Mouse (Mus musculus): Measurements from ENCODE around the gene I0C0044D17Rik. TPM values are rescaled to one million over a fixed set of nuclear protein-coding genes. Genes with fewer than 3 reads are reported as not detected.

The I0C0044D17Rik gene
- total and polyA plus RNA-seq, 2 experiments from 2014 or later, result not detected

DNA sequence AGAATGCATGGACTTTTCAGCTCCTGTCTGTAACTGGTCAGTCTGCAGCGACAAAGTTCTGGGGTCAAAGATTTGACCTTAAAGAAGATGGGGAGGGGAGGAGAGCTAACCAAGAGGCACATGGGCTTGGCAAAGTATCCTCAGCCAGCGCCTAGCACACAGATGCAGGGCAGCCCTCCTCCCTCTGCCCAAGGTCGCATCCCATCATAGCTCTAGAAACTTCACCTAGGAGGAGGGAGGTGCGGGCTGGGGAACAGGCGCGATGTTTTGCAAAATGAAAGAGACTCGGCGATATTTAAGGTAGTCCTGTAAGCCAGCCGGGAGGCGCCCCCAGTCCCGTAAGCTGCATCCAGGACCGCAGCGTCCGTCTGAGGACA is 6.8 kb downstream of the I0C0044D17Rik start:
- Histone ChIP-seq H3K4me2 (ENCODE audit: low read depth, low read length) (peak overlapping the region; percentile 96), H3K9ac (replicated peaks; ENCODE audit: low read depth, low read length) (peak overlapping the region; percentile 52; the same call in 1 of the 2 replicates), H3K9me3 (replicated peaks; ENCODE audit: control insufficient read depth, low read length) (no peaks in the 10 kb centered on the region), H3K27me3 (ENCODE audit: control insufficient read depth, insufficient read depth, low read length) (peaks cover 36% of the 10 kb centered on the region; the same call in 1 of the 2 replicates), H3K36me3 (replicated peaks; ENCODE audit: control insufficient read depth, insufficient read depth, low read length) (no peaks in the 10 kb centered on the region), H3K4me1 (ENCODE audit: control insufficient read depth, insufficient read depth) (0 out of 2 replicates have a peak, but pooled peaks cover 5% of the 10 kb centered on the region), H3K4me3 (ENCODE audit: low read depth, low read length) (peak overlapping the region; percentile 65), H3K27ac (ENCODE audit: low read depth) (no peak overlapping the region)
- TF ChIP-seq CTCF (IDR thresholded peaks at IDR 0.05; ENCODE audit: low read depth) (no peak), EP300 (IDR thresholded peaks at IDR 0.05; ENCODE audit: low read depth) (no peak)
- WGBS, result 4% methylated on average over 14 of the region's 14 CpGs
- ATAC-seq (ENCODE audit: insufficient read depth, low read depth) (no peak), DNase-seq (ENCODE audit: low spot score) (no peak)

DNA sequence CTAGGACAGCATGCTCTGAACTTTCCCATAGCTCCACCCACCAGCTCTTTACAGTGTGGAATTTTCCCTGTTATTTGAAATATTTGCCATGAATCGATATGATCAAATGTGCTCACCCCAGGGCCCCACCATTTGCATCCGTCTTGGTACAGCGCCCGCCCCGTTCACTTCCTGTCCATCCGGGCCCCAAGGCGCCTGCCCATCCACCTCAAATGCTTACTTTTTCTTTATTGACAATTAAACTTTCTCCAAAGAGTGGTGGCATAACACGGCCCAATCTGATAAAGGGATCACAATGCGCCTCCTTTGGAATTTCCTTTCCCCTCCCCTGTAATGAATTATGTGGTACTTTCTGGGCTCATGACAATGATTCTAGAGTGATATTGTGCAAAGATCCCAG is 17.3 kb downstream of the I0C0044D17Rik start:
- Histone ChIP-seq H3K4me1 (ENCODE audit: control insufficient read depth, insufficient read depth) (no peaks in the 10 kb centered on the region), H3K36me3 (replicated peaks; ENCODE audit: control insufficient read depth, insufficient read depth, low read length) (no peaks in the 10 kb centered on the region), H3K4me3 (ENCODE audit: low read depth, low read length) (no peak overlapping the region), H3K27ac (ENCODE audit: low read depth) (no peak overlapping the region), H3K9ac (replicated peaks; ENCODE audit: low read depth, low read length) (no peak overlapping the region), H3K9me3 (replicated peaks; ENCODE audit: control insufficient read depth, low read length) (no peaks in the 10 kb centered on the region), H3K4me2 (ENCODE audit: low read depth, low read length) (no peak overlapping the region), H3K27me3 (ENCODE audit: control insufficient read depth, insufficient read depth, low read length) (no peaks in the 10 kb centered on the region)
- WGBS, result 73% methylated on average over 9 of the region's 9 CpGs
- ATAC-seq (ENCODE audit: insufficient read depth, low read depth) (no peak), DNase-seq (ENCODE audit: low spot score) (no peak)
- TF ChIP-seq CTCF (IDR thresholded peaks at IDR 0.05; ENCODE audit: low read depth) (no peak), EP300 (IDR thresholded peaks at IDR 0.05; ENCODE audit: low read depth) (no peak)

- TF ChIP-seq CTCF (IDR thresholded peaks at IDR 0.05; ENCODE audit: low read depth) (no peak), EP300 (IDR thresholded peaks at IDR 0.05; ENCODE audit: low read depth) (no peak)
- ATAC-seq (ENCODE audit: insufficient read depth, low read depth) (no peak), DNase-seq (ENCODE audit: low spot score) (no peak)
- H3K9me3 ChIP-seq (replicated peaks; ENCODE audit: control insufficient read depth, low read length), result no peaks in the 10 kb centered on the region
- no peak overlapping the region for H3K27ac ChIP-seq (ENCODE audit: low read depth)
- WGBS, result 56% methylated on average over 12 of the region's 12 CpGs
- H3K27me3 ChIP-seq (ENCODE audit: control insufficient read depth, insufficient read depth, low read length), result no peaks in the 10 kb centered on the region
- H3K4me2 ChIP-seq (ENCODE audit: low read depth, low read length), result no peak overlapping the region
- no peaks in the 10 kb centered on the region for H3K4me1 ChIP-seq (ENCODE audit: control insufficient read depth, insufficient read depth)
- H3K9ac ChIP-seq (replicated peaks; ENCODE audit: low read depth, low read length), result no peak overlapping the region
- no peaks in the 10 kb centered on the region for H3K36me3 ChIP-seq (replicated peaks; ENCODE audit: control insufficient read depth, insufficient read depth, low read length)
- no peak overlapping the region for H3K4me3 ChIP-seq (ENCODE audit: low read depth, low read length)
These were observed 18.2 kb downstream of the I0C0044D17Rik start for GRCm38 (mm10) chr4:98805291-98806048.

GRCm38 (mm10) chr4:98804476-98805134 is 19.0 kb downstream of the I0C0044D17Rik start:
- DNase-seq (ENCODE audit: low spot score), result no peak
- no peaks in the 10 kb centered on the region for H3K36me3 ChIP-seq (replicated peaks; ENCODE audit: control insufficient read depth, insufficient read depth, low read length)
- TF ChIP-seq EP300 (IDR thresholded peaks at IDR 0.05; ENCODE audit: low read depth) (no peak), CTCF (IDR thresholded peaks at IDR 0.05; ENCODE audit: low read depth) (no peak)
- H3K9me3 ChIP-seq (replicated peaks; ENCODE audit: control insufficient read depth, low read length), result no peaks in the 10 kb centered on the region
- H3K27me3 ChIP-seq (ENCODE audit: control insufficient read depth, insufficient read depth, low read length), result no peaks in the 10 kb centered on the region
- no peaks in the 10 kb centered on the region for H3K4me1 ChIP-seq (ENCODE audit: control insufficient read depth, insufficient read depth)
- no peak overlapping the region for H3K4me3 ChIP-seq (ENCODE audit: low read depth, low read length)
- 78% methylated on average over 7 of the region's 7 CpGs for WGBS
- no peak overlapping the region for H3K4me2 ChIP-seq (ENCODE audit: low read depth, low read length)
- ATAC-seq (ENCODE audit: insufficient read depth, low read depth), result no peak
- no peak overlapping the region for H3K9ac ChIP-seq (replicated peaks; ENCODE audit: low read depth, low read length)
- H3K27ac ChIP-seq (ENCODE audit: low read depth), result no peak overlapping the region

DNA sequence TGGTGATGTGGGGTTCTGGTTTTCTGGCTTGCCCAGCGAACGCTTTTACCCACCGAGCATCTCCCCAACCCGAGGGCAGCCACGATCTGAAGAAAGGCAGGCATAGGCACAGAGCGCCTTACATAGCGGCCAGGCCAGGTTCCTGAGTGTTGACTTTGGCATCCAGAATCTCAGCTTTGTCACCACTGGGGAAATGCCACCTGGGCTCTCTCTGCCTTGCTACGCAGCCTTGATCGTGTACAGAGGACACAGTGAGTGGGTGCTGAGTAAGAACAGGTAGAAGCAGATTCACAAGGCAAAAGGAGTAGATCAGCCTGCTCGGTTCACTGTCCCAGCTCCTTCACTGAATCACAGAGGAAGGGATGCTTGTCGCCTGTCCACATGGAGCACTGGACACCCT is 21.9 kb downstream of the I0C0044D17Rik start:
- Histone ChIP-seq H3K4me2 (ENCODE audit: low read depth, low read length) (no peak overlapping the region), H3K4me3 (ENCODE audit: low read depth, low read length) (no peak overlapping the region), H3K27me3 (ENCODE audit: control insufficient read depth, insufficient read depth, low read length) (no peaks in the 10 kb centered on the region), H3K9me3 (replicated peaks; ENCODE audit: control insufficient read depth, low read length) (no peaks in the 10 kb centered on the region), H3K9ac (replicated peaks; ENCODE audit: low read depth, low read length) (no peak overlapping the region), H3K36me3 (replicated peaks; ENCODE audit: control insufficient read depth, insufficient read depth, low read length) (no peaks in the 10 kb centered on the region), H3K4me1 (ENCODE audit: control insufficient read depth, insufficient read depth) (no peaks in the 10 kb centered on the region), H3K27ac (ENCODE audit: low read depth) (no peak overlapping the region)
- TF ChIP-seq CTCF (IDR thresholded peaks at IDR 0.05; ENCODE audit: low read depth) (no peak), EP300 (IDR thresholded peaks at IDR 0.05; ENCODE audit: low read depth) (no peak)
- 85% methylated on average over 11 of the region's 11 CpGs for WGBS
- DNase-seq (ENCODE audit: low spot score) (no peak), ATAC-seq (ENCODE audit: insufficient read depth, low read depth) (no peak)

Measured in heart, postnatal 0 days (tissue).